Mouse (Mus musculus) ovary, postnatal 14 days (tissue): ENCODE measurements around the gene Clybl.

Experiments
- DNase-seq: peaks from one replicate; pipeline ENCODE4 v3.0.0; 2022; ENCODE audit warnings: low spot score

Clybl gene

GRCm38 (mm10) chr14:122249123-122249522 is 67.6 kb downstream of the Clybl start:
- no peak for DNase-seq

DNA sequence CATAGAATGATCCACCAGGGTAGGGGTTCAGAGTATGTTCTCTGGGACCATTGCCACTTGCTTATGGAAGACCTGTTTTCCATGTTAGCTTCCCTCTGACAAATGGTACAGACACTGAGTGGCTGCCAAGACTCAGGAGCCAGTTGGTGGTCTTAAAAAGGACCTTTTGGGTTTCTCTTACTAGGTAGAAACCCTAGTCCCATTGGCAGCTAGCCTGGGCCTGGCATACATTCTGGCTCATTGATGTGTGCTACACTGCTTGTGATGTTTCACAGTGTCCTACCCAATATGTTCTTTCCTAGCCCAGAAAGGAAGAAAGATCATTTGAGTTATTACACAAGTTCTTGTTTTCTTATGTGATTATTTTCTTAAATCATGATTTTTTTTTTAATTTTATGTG is 69.8 kb downstream of the Clybl start:
- DNase-seq = no peak

DNA sequence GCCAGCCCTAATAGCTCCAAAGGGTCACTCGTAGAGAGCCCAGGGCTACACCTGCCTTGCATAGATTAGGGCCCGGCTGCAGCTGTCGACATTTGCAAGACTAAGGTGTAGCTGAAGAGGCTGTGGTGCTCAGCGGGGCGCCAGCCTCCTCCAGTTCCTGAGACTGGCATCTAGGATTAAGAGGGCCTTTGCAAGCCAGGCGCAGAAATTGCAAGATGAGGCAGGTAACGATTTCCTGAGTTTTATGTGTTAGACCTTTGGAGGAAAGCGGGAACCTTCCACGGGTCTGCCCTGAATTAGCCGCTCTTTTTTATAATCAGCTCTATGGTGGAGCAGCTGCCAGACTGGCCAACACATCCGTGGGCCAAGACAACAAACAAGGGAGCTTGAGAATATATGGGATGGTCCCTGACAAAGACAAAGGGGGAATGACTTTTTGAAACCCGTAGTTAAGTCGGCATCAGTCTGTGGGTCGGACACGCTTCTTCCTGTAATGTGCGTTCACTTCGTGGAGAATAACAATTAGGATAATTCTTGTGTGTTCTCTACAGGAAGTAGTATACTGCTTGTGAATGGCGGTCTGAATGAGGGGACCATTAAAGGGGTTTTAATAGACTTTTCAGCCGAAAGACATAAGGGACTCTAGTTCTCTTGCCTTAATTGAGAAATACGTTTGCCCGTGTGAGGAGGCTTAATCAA is 74.2 kb downstream of the Clybl start:
- no peak for DNase-seq

DNA sequence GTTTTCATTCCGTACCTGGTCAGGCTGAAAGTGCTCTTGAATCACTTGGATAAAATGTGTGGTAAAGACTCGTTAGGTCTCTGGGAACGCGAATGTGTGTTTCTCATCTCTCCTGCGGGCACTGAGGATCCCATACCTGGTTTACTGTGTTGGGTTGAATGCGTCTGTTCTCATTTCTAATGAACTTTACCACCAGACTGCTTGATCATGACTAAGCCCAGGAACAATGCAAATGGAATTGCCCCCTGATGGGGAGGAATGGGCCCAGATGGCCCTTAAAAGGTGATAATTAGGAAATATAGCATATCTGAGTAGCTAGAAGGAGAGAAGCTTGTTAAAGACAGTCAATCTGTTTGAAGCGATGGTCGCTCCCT is 74.7 kb downstream of the Clybl start:
- no peak for DNase-seq

DNA sequence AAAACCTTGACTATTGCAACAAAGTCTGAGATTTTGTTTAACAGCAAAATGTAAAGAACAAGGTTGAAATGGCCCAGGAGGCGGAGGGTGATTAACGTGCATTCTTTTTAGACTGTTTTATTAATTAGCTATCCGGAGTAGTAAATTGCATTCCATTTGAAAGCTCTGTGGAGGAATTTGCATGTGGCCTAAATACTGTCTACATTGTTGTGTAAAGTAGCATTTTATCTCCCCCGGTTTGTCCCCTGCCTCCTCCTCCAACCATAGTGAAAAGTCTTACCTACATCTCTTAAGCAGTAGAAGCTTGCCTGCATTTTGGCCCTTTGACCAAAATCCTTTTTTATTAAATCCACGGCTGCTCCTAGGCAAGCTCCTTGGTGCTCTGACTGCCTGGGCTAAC is 76.8 kb downstream of the Clybl start:
- DNase-seq = no peak

DNA sequence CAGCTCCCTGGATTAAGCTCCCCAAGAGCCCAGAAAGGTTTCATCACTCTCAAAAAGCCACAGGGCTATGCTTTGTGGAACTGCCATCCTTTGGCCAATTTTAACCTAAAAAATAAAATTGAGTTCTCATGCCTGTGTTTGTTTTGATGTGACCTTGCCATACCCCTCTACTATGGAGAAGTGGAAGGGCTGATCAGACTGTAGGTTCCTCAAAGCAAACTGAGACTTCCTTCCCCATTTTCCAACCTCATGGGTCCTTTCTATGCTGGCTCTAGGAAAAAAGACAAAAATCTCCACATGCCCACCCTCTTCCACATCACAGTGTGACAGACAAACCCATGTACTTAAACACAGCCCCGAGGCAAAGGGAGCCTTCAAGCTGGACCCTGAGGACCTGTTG is 79.7 kb downstream of the Clybl start:
- no peak for DNase-seq

- DNase-seq = no peak
Observed at GRCm38 (mm10) chr14:122262851-122263659, 81.6 kb downstream of the Clybl start.

- no peak for DNase-seq
Observed at GRCm38 (mm10) chr14:122265214-122265613, 83.7 kb downstream of the Clybl start.

DNA sequence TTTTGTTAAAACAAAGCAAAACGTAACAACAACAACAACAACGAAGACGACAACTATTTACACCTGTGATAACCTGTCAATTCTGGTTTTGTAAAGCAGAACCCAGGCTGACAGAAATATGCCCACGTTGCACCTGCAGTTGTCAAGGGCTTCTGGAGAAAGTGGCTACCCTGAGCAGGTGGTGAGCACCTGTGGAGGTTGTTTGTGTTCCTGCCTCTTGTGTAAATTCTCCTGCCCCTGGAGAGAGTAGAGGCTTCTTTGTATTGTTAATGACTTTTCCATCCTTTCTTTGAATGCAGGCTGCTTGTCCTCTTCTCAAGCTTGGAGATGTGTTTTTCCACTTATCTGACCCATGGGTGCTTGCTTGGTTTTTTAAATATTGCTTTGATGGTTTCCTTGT is 86.1 kb downstream of the Clybl start:
- no peak for DNase-seq

DNA sequence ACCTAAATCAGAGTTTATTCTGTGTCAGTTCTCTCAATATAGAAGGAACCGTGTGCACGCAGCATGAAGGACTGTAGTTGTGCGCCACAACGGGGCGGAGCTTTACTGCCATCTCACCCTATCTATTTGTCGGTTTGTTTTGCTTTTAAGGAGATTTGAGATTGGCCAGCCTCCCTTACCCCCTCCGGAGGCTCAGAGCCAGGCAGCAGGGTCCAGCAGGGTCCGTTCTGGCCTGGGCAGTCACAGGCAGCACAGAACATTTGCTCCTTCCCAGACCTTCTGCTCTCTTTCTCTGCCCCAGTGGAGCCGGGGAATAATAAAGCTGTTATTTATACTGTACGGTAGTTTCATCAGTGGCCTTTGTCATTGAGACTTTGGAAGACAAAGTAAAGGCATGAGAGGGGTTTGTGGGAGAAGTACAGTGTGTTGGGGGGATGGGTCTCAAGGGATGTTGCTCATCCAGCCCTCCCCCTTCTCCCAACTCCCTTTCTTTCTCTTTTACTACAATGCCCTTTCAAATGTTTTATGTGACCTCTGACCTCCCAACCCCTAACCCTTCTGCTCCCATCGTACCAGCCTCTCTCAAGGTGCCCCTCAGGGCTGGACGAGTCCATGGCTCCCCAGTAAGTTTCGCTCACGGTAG is 89.7 kb downstream of the Clybl start:
- no peak for DNase-seq

- no peak for DNase-seq
Observed at GRCm38 (mm10) chr14:122277142-122277541, 95.6 kb downstream of the Clybl start.

- DNase-seq = no peak
Observed at GRCm38 (mm10) chr14:122279462-122280308, 98.2 kb downstream of the Clybl start.

- DNase-seq = peak; percentile 9
Observed at GRCm38 (mm10) chr14:122280309-122281071, 99.0 kb downstream of the Clybl start.

GRCm38 (mm10) chr14:122281072-122281634 is 99.6 kb downstream of the Clybl start:
- no peak for DNase-seq

DNA sequence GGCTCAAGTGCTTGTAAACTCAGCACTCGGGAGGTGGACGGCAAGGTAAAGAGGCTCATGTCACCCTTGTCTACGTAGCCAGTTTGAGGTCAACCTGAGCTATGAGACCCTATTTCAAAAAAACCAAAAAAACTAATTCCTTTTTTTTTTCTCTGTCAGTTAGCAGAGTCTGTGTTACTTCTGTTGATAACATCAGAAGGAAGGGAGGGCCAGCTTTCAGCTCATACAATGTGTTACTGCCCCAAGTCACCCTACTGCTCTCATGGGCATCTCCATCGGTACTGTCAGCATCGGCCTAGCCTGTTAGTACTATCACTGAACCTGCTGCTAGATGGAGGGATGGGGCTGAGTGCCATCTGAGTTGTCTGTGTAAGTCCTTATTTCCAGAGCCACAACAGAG is 102.5 kb downstream of the Clybl start:
- DNase-seq = no peak

DNA sequence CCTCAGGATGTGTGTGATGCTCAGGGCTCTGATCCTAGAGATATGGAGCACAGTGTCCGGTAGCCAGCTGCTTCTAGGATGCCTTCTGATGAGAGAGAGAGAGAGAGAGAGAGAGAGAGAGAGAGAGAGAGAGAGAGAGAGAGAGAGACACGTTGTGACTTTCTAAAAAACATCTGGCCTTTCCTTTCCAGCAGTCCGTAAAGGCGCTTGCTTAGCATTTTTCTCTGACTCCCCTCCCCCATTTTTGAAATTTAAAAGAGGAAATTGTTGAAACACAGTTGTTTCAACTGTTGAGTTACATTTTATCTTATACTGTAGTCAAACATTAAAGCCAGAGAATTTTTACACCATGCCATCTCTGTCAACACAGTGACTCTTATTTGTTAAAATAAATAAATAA is 114.9 kb downstream of the Clybl start:
- no peak for DNase-seq

- DNase-seq = no peak
Observed at GRCm38 (mm10) chr14:122296864-122297263, 115.4 kb downstream of the Clybl start.

DNA sequence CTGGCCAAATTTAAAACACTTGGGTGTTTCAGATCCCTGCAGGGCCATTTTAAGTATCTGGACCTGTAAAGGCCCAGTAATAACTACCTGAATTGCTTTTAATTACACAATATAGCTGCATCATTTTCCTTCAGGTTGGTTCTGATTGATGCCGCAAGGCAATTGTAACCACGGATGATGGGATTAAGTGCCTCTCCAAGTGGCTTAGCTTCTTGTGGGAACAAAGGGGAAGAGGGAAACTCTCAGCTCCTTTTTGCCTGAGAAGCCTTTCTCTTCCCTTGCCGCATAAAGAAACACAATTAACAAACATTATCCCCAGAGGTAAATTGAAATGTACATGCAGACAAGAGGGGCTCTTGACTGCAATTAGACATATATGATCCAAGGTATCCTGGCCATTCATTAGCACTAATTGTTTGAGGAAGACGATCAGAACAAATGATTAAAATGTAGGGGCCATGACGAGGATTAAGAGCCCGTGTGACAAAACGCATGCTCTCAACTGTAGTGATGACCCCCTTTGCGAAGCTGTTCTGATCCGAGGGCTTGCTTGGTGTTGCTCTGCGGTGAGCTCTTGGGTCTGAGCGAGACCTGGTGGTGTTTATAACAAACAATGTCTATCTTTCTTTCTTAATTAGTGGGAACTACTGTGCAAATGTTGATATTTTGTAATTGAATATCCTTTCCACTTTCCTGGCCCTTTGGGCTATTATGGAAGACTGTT is 116.0 kb downstream of the Clybl start:
- DNase-seq = no peak

GRCm38 (mm10) chr14:122300261-122300660 is 118.8 kb downstream of the Clybl start:
- no peak for DNase-seq

GRCm38 (mm10) chr14:122303821-122304220 is 122.3 kb downstream of the Clybl start:
- no peak for DNase-seq
